Mouse (Mus musculus) left cerebral cortex, adult 18-20 months (tissue): Measurements from ENCODE around the gene Crygf. TPM values are rescaled to one million over a fixed set of nuclear protein-coding genes. Genes with fewer than 3 reads are reported as not detected.
"Not testable (repeated sequence)": the region's sequence is repeated elsewhere in the genome, so short reads cannot be mapped to it uniquely, and the experiment has no call there.

Experiments
- DNase-seq, 2 experiments: peaks; one replicate each; pipeline ENCODE4 v3.0.0; 2021 to 2022; ENCODE audit warnings: low spot score in 2 of 2, mixed read lengths in 1 of 2
- long read RNA-seq, 2 experiments: library from polyadenylated mRNA; stranded (forward); transcript quantifications; one replicate each; pipeline ENCODE4 v2.0.0; 2021
- total RNA-seq, 2 experiments: library from RNA; stranded (reverse); gene quantifications; 2 replicates each; pipeline ENCODE4 v1.2.3; 2021

Crygf gene
- total RNA-seq = not detected
- long read RNA-seq, experiment 1 = 0 reads
- long read RNA-seq, experiment 2 = 0 reads

- DNase-seq = no peak
Measured at GRCm38 (mm10) chr1:65926294-65926693, at the start of gene Crygf. TSS of gene Crygf (plus strand) at chr1:65926520.

- DNase-seq = no peak
Measured at GRCm38 (mm10) chr1:65925361-65926210, 734 bp upstream of the Crygf start.

GRCm38 (mm10) chr1:65926696-65927095, 376 bp downstream of the Crygf start:
- not testable (repeated sequence) for DNase-seq

GRCm38 (mm10) chr1:65930055-65930454, 3.7 kb downstream of the Crygf start:
- no peak for DNase-seq

GRCm38 (mm10) chr1:65932091-65932812, 5.9 kb downstream of the Crygf start:
- DNase-seq = no peak

Other genes starting within 250 kb of the Crygf start
- gene Map2, start 248.8 kb downstream of the Crygf start, total RNA-seq = 1,000 to 10,000 TPM in 1 of 2 experiments, 100 to 1,000 TPM in 1; 953 to 1,010 TPM